Mouse (Mus musculus) intestine, embryonic 14.5 days (tissue): Measurements from ENCODE around the gene Cabcoco1. TPM values are rescaled to one million over a fixed set of nuclear protein-coding genes. Genes with fewer than 3 reads are reported as not detected.

ENCODE experiments used
- ATAC-seq: fragments of 200-750 bp; cut with Nextera tagmentation; replicated peaks from 2 replicates; pipeline ENCODE4 v1.8.0; 2017; ENCODE audit warnings: low read depth, moderate number of reproducible peaks, moderate TSS enrichment, moderate library complexity; ENCODE audit not compliant: low FRiP score, low TSS enrichment
- DNase-seq: peaks from one replicate; pipeline ENCODE4 v3.0.0-alpha.2; 2018; ENCODE audit warnings: low spot score
- H3K27ac ChIP-seq: fragments of 300-500 bp; sonication (generic); 2 replicates; pipeline ENCODE4 v1.5.1; 2014; ENCODE audit warnings: low read depth, mild to moderate bottlenecking, control low read depth
- H3K27me3 ChIP-seq: fragments of 300-500 bp; sonication (generic); replicated peaks from 2 replicates; pipeline ENCODE4 v1.6.1; 2014; ENCODE audit warnings: low read length, control low read depth; ENCODE audit not compliant: control insufficient read depth, insufficient read depth
- H3K36me3 ChIP-seq: fragments of 300-500 bp; sonication (generic); 2 replicates; pipeline ENCODE4 v1.6.1; 2014; ENCODE audit warnings: low read length, control low read depth; ENCODE audit not compliant: control insufficient read depth, insufficient read depth
- H3K4me1 ChIP-seq: fragments of 300-500 bp; sonication (generic); replicated peaks from 2 replicates; pipeline ENCODE4 v1.6.1; 2014; ENCODE audit warnings: low read length, control low read depth, mixed read lengths; ENCODE audit not compliant: control insufficient read depth, insufficient read depth
- H3K4me2 ChIP-seq: fragments of 300-500 bp; sonication (generic); 2 replicates; pipeline ENCODE4 v1.6.1; 2014; ENCODE audit warnings: low read length
- H3K4me3 ChIP-seq: fragments of 300-500 bp; sonication (generic); 2 replicates; pipeline ENCODE4 v1.5.1; 2014; ENCODE audit warnings: low read depth, low read length, control low read depth, mixed read lengths
- H3K9ac ChIP-seq: fragments of 300-500 bp; sonication (generic); 2 replicates; pipeline ENCODE4 v1.6.1; 2014; ENCODE audit warnings: mild to moderate bottlenecking, low read length
- H3K9me3 ChIP-seq: fragments of 300-500 bp; sonication (generic); 2 replicates; pipeline ENCODE4 v1.6.1; 2016; ENCODE audit warnings: low read length, control low read depth; ENCODE audit not compliant: control insufficient read depth
- WGBS: fragments of 180-500 bp; shearing (Covaris S2); extraction: QIAGEN DNeasy Blood & Tissue Kit; methylation state at CpG from one replicate; pipeline ENCODE4 v1.1.7; 2014; 5-methylcytosine and 5-hydroxymethylcytosine counted together
- polyA plus RNA-seq: library from polyadenylated mRNA; unstranded; fragments of >200 nt; fragmentation: Nextera tagmentation; extraction: Ambion mirVana; gene quantifications from 2 replicates; pipeline ENCODE4 v1.2.1, GENCODE M21; 2014

Gene Cabcoco1
- polyA plus RNA-seq, 1 experiment from 2014 or later = 7.2 TPM

- H3K4me1 ChIP-seq = no peaks in the 10 kb centered on the region
- no peaks in the 10 kb centered on the region for H3K36me3 ChIP-seq
- H3K27me3 ChIP-seq = no peaks in the 10 kb centered on the region
- no peak for DNase-seq
- no peak overlapping the region for H3K4me2 ChIP-seq
- WGBS = 89% methylated on average over 3 of the region's 3 CpGs
- ATAC-seq = no peak
- H3K9me3 ChIP-seq = no peaks in the 10 kb centered on the region
- H3K4me3 ChIP-seq = no peak overlapping the region
- H3K9ac ChIP-seq = no peak overlapping the region
- no peak overlapping the region for H3K27ac ChIP-seq
Measured at GRCm38 (mm10) chr10:68553677-68554076, 12.0 kb upstream of the Cabcoco1 start.

- Histone ChIP-seq H3K27ac (no peak overlapping the region), H3K4me3 (no peak overlapping the region), H3K4me1 (no peaks in the 10 kb centered on the region), H3K9ac (no peak overlapping the region), H3K27me3 (no peaks in the 10 kb centered on the region), H3K4me2 (no peak overlapping the region), H3K36me3 (no peaks in the 10 kb centered on the region), H3K9me3 (no peaks in the 10 kb centered on the region)
- 94% methylated on average over 2 of the region's 2 CpGs for WGBS
- DNase-seq (no peak), ATAC-seq (no peak)
Measured at GRCm38 (mm10) chr10:68552556-68552955, 10.9 kb upstream of the Cabcoco1 start.

GRCm38 (mm10) chr10:68551316-68551715, 9.6 kb upstream of the Cabcoco1 start:
- ATAC-seq (no peak), DNase-seq (no peak)
- no peak overlapping the region for H3K4me2 ChIP-seq
- H3K27ac ChIP-seq = no peak overlapping the region
- no peaks in the 10 kb centered on the region for H3K9me3 ChIP-seq
- no peak overlapping the region for H3K9ac ChIP-seq
- 76% methylated on average over 7 of the region's 7 CpGs for WGBS
- no peaks in the 10 kb centered on the region for H3K4me1 ChIP-seq
- H3K36me3 ChIP-seq = no peaks in the 10 kb centered on the region
- H3K27me3 ChIP-seq = no peaks in the 10 kb centered on the region
- H3K4me3 ChIP-seq = no peak overlapping the region

GRCm38 (mm10) chr10:68550668-68551267, 9.1 kb upstream of the Cabcoco1 start:
- no peaks in the 10 kb centered on the region for H3K36me3 ChIP-seq
- ATAC-seq (peak; percentile 84), DNase-seq (no peak)
- H3K4me2 ChIP-seq = no peak overlapping the region
- H3K27ac ChIP-seq = peak overlapping the region; percentile 18; the same call in 1 of the 2 replicates
- H3K4me1 ChIP-seq = no peaks in the 10 kb centered on the region
- WGBS = 69% methylated on average over 9 of the region's 9 CpGs
- H3K9me3 ChIP-seq = no peaks in the 10 kb centered on the region
- H3K9ac ChIP-seq = no peak overlapping the region
- H3K27me3 ChIP-seq = no peaks in the 10 kb centered on the region
- no peak overlapping the region for H3K4me3 ChIP-seq

GRCm38 (mm10) chr10:68543107-68543506, 1.4 kb upstream of the Cabcoco1 start:
- DNase-seq = no peak
- Histone ChIP-seq H3K4me3 (no peak overlapping the region), H3K27me3 (no peaks in the 10 kb centered on the region), H3K4me1 (peaks cover 8% of the 10 kb centered on the region; the same call in 1 of the 2 replicates), H3K4me2 (no peak overlapping the region), H3K36me3 (no peaks in the 10 kb centered on the region), H3K9ac (no peak overlapping the region), H3K9me3 (no peaks in the 10 kb centered on the region), H3K27ac (no peak overlapping the region)
- WGBS = 69% methylated on average over 3 of the region's 3 CpGs
- ATAC-seq = no peak

- no peak for ATAC-seq
- no peak overlapping the region for H3K27ac ChIP-seq
- H3K9me3 ChIP-seq = no peaks in the 10 kb centered on the region
- H3K4me3 ChIP-seq = peak overlapping the region; percentile 36
- 34% methylated on average over 7 of the region's 7 CpGs for WGBS
- DNase-seq = no peak
- peak overlapping the region; percentile 65 for H3K4me2 ChIP-seq
- H3K36me3 ChIP-seq = no peaks in the 10 kb centered on the region
- H3K4me1 ChIP-seq = peaks cover 12% of the 10 kb centered on the region; the same call in 1 of the 2 replicates
- H3K9ac ChIP-seq = no peak overlapping the region
- no peaks in the 10 kb centered on the region for H3K27me3 ChIP-seq
Measured at GRCm38 (mm10) chr10:68541943-68542420, 286 bp upstream of the Cabcoco1 start.

- H3K4me2 ChIP-seq = no peak overlapping the region; the same call in 1 of the 2 replicates
- H3K27me3 ChIP-seq = no peaks in the 10 kb centered on the region
- WGBS = 66% methylated on average over 3 of the region's 3 CpGs
- H3K27ac ChIP-seq = no peak overlapping the region
- H3K4me1 ChIP-seq = peaks cover 12% of the 10 kb centered on the region; the same call in 1 of the 2 replicates
- H3K9ac ChIP-seq = no peak overlapping the region
- no peaks in the 10 kb centered on the region for H3K9me3 ChIP-seq
- ATAC-seq (no peak), DNase-seq (no peak)
- H3K36me3 ChIP-seq = no peaks in the 10 kb centered on the region
- H3K4me3 ChIP-seq = no peak overlapping the region
Measured at GRCm38 (mm10) chr10:68540612-68541011, 1.1 kb downstream of the Cabcoco1 start.

- WGBS = 53% methylated on average over 4 of the region's 4 CpGs
- ATAC-seq = no peak
Measured at GRCm38 (mm10) chr10:68537261-68537950, 4.3 kb downstream of the Cabcoco1 start.

More at GRCm38 (mm10) chr10:68537261-68537950, 4.3 kb downstream of the Cabcoco1 start:
- DNase-seq = no peak
- no peaks in the 10 kb centered on the region for H3K9me3 ChIP-seq
- H3K4me2 ChIP-seq = no peak overlapping the region
- H3K4me1 ChIP-seq = peaks cover 12% of the 10 kb centered on the region; the same call in 1 of the 2 replicates
- H3K9ac ChIP-seq = no peak overlapping the region
- H3K4me3 ChIP-seq = no peak overlapping the region
- H3K27ac ChIP-seq = peak overlapping the region; percentile 22; the same call in 1 of the 2 replicates
- no peaks in the 10 kb centered on the region for H3K36me3 ChIP-seq
- H3K27me3 ChIP-seq = no peaks in the 10 kb centered on the region
